Mouse (Mus musculus) liver, postnatal 0 days (tissue): Measurements from ENCODE around the gene Sh3gl2.

Experiments
- CTCF ChIP-seq: sonication (generic); IDR thresholded peaks from 2 replicates; pipeline ENCODE4 v1.5.1; 2016; ENCODE audit warnings: antibody characterized with exemption, low read depth
- EP300 ChIP-seq: IDR thresholded peaks from 2 replicates; pipeline ENCODE4 v1.6.1; 2016; ENCODE audit warnings: antibody characterized with exemption, low read depth, mild to moderate bottlenecking

- TF ChIP-seq CTCF, result no peak
- no peak for TF ChIP-seq EP300
Observed at GRCm38 (mm10) chr4:85559753-85560152, 354.8 kb downstream of the Sh3gl2 start.
